ENCODE assay signal across 10 mouse cellular contexts in genomic region chr2:28374838-28375237, GRCm38 (mm10).
DNase-seq lines count a peak whose midpoint lies in the region; ATAC-seq and TF ChIP-seq lines count a peak whose summit lies in the region.
"Had no signal": no experiment of that assay in that cellular context is flagged by ENCODE, and none has a peak within 500 bp of the region (broad histone marks: within the 10 kb centered on the region; RNA-seq: fewer than 3 reads in every experiment).

No protein-coding gene starts in this region.

- TF ChIP-seq POLR2A in cortical plate, adult 2 months (IDR thresholded peaks at IDR 0.05; ENCODE audit: extremely low read depth, insufficient read depth, low read length): no peak

- H3K27ac ChIP-seq in left cerebral cortex, adult 2 months: no peak overlapping the region
- no peak overlapping the region for H3K27ac ChIP-seq in cortical plate, adult 2 months (ENCODE audit: insufficient read depth, low read length)
- no peak overlapping the region for H3K27ac ChIP-seq in hindbrain, embryonic 14.5 days
- H3K27ac ChIP-seq: embryonic facial prominence, embryonic 12.5 days; lung, embryonic 15.5 days had no signal

- H3K36me3 ChIP-seq in hindbrain, embryonic 14.5 days (replicated peaks; ENCODE audit: control insufficient read depth, insufficient read depth): no peaks in the 10 kb centered on the region
- H3K36me3 ChIP-seq: embryonic facial prominence, embryonic 12.5 days; lung, embryonic 15.5 days had no signal

- WGBS in hindbrain, embryonic 14.5 days: 18% methylated on average over 3 of the region's 3 CpGs

- H3K4me3 ChIP-seq in left cerebral cortex, adult 2 months: no peak overlapping the region
- H3K4me3 ChIP-seq in cortical plate, adult 2 months (ENCODE audit: insufficient read depth, low read length): no peak overlapping the region
- no peak overlapping the region for H3K4me3 ChIP-seq in hindbrain, embryonic 14.5 days (replicated peaks; ENCODE audit: low read length)
- H3K4me3 ChIP-seq: embryonic facial prominence, embryonic 12.5 days; lung, embryonic 15.5 days had no signal

- H3K9me3 ChIP-seq in hindbrain, embryonic 14.5 days (ENCODE audit: control insufficient read depth, low read length): no peaks in the 10 kb centered on the region
- H3K9me3 ChIP-seq: embryonic facial prominence, embryonic 12.5 days; lung, embryonic 15.5 days had no signal

- H3K9ac ChIP-seq in hindbrain, embryonic 14.5 days: no peak overlapping the region
- H3K9ac ChIP-seq: embryonic facial prominence, embryonic 12.5 days; lung, embryonic 15.5 days had no signal

- H3K4me1 ChIP-seq in cortical plate, adult 2 months (ENCODE audit: control insufficient read depth, insufficient read depth, low read length): peaks cover 3% of the 10 kb centered on the region; the same call in 1 of the 2 replicates
- peaks cover 12% of the 10 kb centered on the region for H3K4me1 ChIP-seq in hindbrain, embryonic 14.5 days (replicated peaks; ENCODE audit: control insufficient read depth, insufficient read depth, low read length)

- intact Hi-C loops in left cerebral cortex, adult 2 months (cut with DNase I): loop anchor here (1.0 to 5.0 kb wide), 4 partner anchors 73 to 448 kb away; no protein-coding TSS in a partner anchor
- intact Hi-C loops in left cerebral cortex, postnatal 36 days (cut with DNase I): loop anchor here (1.0 kb wide), 1 partner anchor 169 kb away; no protein-coding TSS in a partner anchor

- ATAC-seq in hindbrain, embryonic 14.5 days (ENCODE audit: low FRiP score): no peak

- H3K4me2 ChIP-seq in hindbrain, embryonic 14.5 days (replicated peaks): no peak overlapping the region
- H3K4me2 ChIP-seq: embryonic facial prominence, embryonic 12.5 days; lung, embryonic 15.5 days had no signal

- TF ChIP-seq CTCF in left cerebral cortex, adult 2 months (IDR thresholded peaks at IDR 0.05): peak; percentile 75
- peak; percentile 92 for TF ChIP-seq CTCF in cortical plate, adult 2 months (IDR thresholded peaks at IDR 0.05; ENCODE audit: extremely low read depth, insufficient read depth, low read length)

- H3K27me3 ChIP-seq in hindbrain, embryonic 14.5 days (ENCODE audit: control insufficient read depth, insufficient read depth, low read length): no peaks in the 10 kb centered on the region
- H3K27me3 ChIP-seq: embryonic facial prominence, embryonic 12.5 days had no signal

- DNase-seq in left cerebral cortex, adult 2 months (ENCODE audit: extremely low spot score in 1 of 2, low spot score in 2 of 2): peak; percentile 62 to 77
- DNase-seq in left cerebral cortex, adult 11 months (ENCODE audit: low spot score): no peak
- peak; percentile 68 to 75 for DNase-seq in adrenal gland, adult 18-20 months (ENCODE audit: low spot score in 2 of 2)
- peak; percentile 62 for DNase-seq in hindbrain, embryonic 14.5 days (ENCODE audit: low spot score)
- DNase-seq in left cerebral cortex, postnatal 36 days (ENCODE audit: low spot score in 2 of 2): peak; percentile 69
- peak; percentile 23 to 30 for DNase-seq in natural killer cell, adult 2 months (ENCODE audit: low spot score in 2 of 2)
- peak; percentile 69 for DNase-seq in urinary bladder, postnatal 14 days (ENCODE audit: low spot score)
